Mouse (Mus musculus): ENCODE measurements around the gene Eef1akmt3.

GRCm38 (mm10) chr10:127041774-127042338 lies 543 bp upstream of the Eef1akmt3 start:
- TF ChIP-seq TAL1 (IDR thresholded peaks at IDR 0.05; ENCODE audit: low read length) (no peak), GATA1 (IDR thresholded peaks at IDR 0.05; ENCODE audit: low read length) (no peak)
